Mouse (Mus musculus) liver, embryonic 14.5 days (tissue): ENCODE results near the gene Cpa5.

Experiments
- CTCF ChIP-seq: IDR thresholded peaks from 2 replicates; pipeline ENCODE4 v1.5.1; 2016; ENCODE audit warnings: antibody characterized with exemption, low read depth, control low read depth
- EP300 ChIP-seq: IDR thresholded peaks from 2 replicates; pipeline ENCODE4 v1.6.1; 2016; ENCODE audit warnings: antibody characterized with exemption, low read depth

DNA sequence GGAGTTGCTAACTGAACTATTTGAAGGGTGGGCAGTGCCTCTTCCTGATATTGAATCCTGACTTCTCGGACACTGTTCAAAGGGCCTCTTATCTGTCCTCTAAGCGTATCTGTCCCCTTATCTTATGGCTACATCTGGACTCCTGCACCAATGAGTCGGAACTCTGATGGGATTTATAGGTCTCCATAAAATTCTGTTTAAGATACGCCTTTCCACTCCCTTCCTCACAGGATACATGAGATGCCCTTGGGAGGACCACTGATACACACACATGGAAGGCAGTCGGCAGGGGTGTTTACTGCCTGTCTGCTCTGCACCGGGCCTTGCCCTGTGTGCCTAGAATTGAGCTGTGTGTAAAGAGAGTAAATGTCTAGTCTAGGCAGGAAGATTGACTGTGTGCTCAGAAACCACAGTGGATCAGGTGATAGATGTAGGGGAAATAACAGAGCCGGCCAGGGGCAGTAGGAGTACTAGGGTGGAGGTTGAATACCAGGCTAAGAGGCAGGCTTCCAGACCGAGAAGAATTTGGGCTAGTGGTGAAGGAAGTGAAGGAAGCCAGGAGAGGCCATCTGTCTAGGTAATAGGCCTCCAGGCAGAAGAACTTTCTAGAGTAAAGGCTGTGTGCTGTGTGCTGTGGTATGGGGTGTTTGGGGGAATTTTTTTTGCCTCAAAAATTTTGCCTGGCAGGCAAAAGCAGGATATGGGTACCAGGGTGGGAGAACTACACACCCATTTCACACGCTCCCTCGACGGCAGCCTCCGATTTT lies 33.1 kb downstream of the Cpa5 start:
- no peak for TF ChIP-seq EP300
- TF ChIP-seq CTCF = no peak
